Mouse (Mus musculus): ENCODE data around the gene Il3ra. TPM values are rescaled to one million over a fixed set of nuclear protein-coding genes. Genes with fewer than 3 reads are reported as not detected.

The Il3ra gene
- polyA plus RNA-seq (2014; fragmentation: Nextera tagmentation; extraction: Ambion mirVana): 4.0 and 4.1 TPM in 2 replicates

DNA sequence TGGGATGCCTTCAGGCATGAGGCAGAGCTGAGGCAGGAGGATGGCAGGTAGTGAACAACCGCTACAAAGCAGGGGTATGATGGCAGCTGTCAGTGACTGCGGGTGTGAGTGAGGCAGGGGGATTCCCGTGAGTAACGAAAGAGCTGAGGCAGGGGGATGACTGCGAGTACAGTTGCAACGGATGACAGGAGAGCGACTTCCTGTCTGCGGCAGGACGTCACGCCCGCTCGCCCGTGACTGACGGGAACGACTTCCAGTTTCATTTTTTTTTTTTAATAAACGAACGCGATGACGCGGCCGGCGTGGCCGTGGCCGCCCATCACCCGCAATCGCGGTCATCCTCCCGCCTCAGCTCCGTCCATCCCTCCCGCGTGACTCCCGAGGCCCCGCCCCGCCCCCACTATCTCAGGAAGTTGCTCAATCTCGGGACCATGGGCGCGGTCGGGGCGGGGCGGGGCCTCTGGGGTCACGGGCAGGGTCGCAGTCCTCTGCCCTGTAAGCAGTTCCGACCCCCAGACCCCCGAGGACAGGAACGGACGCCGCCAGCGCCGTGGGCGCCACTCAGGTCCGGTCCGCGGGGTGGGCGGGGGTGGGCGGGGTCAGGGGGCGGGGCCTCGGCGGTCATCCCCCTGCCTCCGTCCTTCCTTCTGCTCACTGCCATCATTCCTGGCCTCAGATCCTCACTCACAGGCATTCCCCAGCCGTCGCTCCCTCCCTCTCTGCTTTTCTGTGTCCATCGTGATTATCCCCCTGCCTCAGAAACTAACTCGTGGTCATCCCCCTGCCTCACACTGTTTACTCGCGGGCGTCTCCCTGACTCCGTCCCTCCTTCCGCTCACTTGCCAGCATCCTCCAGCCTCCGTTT, at the start of gene Il3ra:
Il3ra (plus strand) TSS at position 328 of the 865 bp plus-strand sequence.
- H3K9ac ChIP-seq (ENCODE audit: low read depth, low read length): peak within 1 kb of the TSS; percentile 60
- ATAC-seq (ENCODE audit: low FRiP score, low TSS enrichment): peak; percentile 56
- no peaks in the 10 kb centered on the region for H3K27me3 ChIP-seq (ENCODE audit: control insufficient read depth, insufficient read depth, low read length)
- H3K9me3 ChIP-seq (ENCODE audit: control insufficient read depth, low read length): peaks cover 45% of the 10 kb centered on the region
- 0 out of 2 replicates have a peak, but pooled peaks cover 2% of the 10 kb centered on the region for H3K4me1 ChIP-seq (ENCODE audit: control insufficient read depth, insufficient read depth, low read length)
- H3K4me3 ChIP-seq (ENCODE audit: low read length): peak within 1 kb of the TSS; percentile 59
- WGBS: 5% methylated on average over 59 of the region's 69 CpGs
- peak within 1 kb of the TSS; percentile 55 for H3K4me2 ChIP-seq (replicated peaks; ENCODE audit: low read depth, low read length)
- no peaks in the 10 kb centered on the region for H3K36me3 ChIP-seq (ENCODE audit: control insufficient read depth, insufficient read depth, low read length)
- peak within 1 kb of the TSS; percentile 67 for H3K27ac ChIP-seq (ENCODE audit: low read depth, low read length)

- Histone ChIP-seq H3K4me2 (replicated peaks; ENCODE audit: low read depth, low read length) (peak overlapping the region; percentile 17; the same call in 1 of the 2 replicates), H3K36me3 (ENCODE audit: control insufficient read depth, insufficient read depth, low read length) (no peaks in the 10 kb centered on the region), H3K9me3 (ENCODE audit: control insufficient read depth, low read length) (no peaks in the 10 kb centered on the region), H3K9ac (ENCODE audit: low read depth, low read length) (no peak overlapping the region), H3K4me3 (ENCODE audit: low read length) (no peak overlapping the region), H3K27me3 (ENCODE audit: control insufficient read depth, insufficient read depth, low read length) (no peaks in the 10 kb centered on the region), H3K27ac (ENCODE audit: low read depth, low read length) (no peak overlapping the region), H3K4me1 (ENCODE audit: control insufficient read depth, insufficient read depth, low read length) (no peaks in the 10 kb centered on the region)
- 46% methylated on average over 16 of the region's 16 CpGs for WGBS
- ATAC-seq (ENCODE audit: low FRiP score, low TSS enrichment): no peak
Measured at GRCm38 (mm10) chr14:14308938-14309337, 37.1 kb upstream of the Il3ra start.

DNA sequence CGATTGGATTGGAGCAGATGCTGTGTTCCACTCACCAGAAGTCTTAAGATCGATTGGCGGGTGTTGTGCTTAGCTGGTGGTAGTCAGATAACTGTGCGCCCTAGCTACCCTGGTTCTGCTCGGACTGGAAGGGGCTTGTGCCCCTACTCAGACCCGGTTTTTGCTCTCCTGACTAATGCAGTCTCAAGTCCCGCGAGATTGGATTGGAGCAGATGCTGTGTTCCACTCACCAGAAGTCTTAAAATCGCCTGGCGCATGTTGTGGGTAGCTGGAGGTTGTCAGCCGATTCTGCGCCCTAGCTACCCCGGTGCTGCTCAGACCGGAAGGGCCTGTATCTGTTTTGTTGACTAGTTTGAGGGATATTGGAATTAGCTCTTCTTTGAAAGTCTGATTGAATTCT, 36.7 kb upstream of the Il3ra start:
- no peak overlapping the region for H3K4me3 ChIP-seq (ENCODE audit: low read length)
- no peaks in the 10 kb centered on the region for H3K9me3 ChIP-seq (ENCODE audit: control insufficient read depth, low read length)
- ATAC-seq (ENCODE audit: low FRiP score, low TSS enrichment): no peak
- H3K27me3 ChIP-seq (ENCODE audit: control insufficient read depth, insufficient read depth, low read length): no peaks in the 10 kb centered on the region
- no peak overlapping the region; the same call in 1 of the 2 replicates for H3K4me2 ChIP-seq (replicated peaks; ENCODE audit: low read depth, low read length)
- WGBS: 66% methylated on average over 14 of the region's 14 CpGs
- H3K27ac ChIP-seq (ENCODE audit: low read depth, low read length): no peak overlapping the region
- no peaks in the 10 kb centered on the region for H3K36me3 ChIP-seq (ENCODE audit: control insufficient read depth, insufficient read depth, low read length)
- H3K9ac ChIP-seq (ENCODE audit: low read depth, low read length): no peak overlapping the region
- H3K4me1 ChIP-seq (ENCODE audit: control insufficient read depth, insufficient read depth, low read length): no peaks in the 10 kb centered on the region

DNA sequence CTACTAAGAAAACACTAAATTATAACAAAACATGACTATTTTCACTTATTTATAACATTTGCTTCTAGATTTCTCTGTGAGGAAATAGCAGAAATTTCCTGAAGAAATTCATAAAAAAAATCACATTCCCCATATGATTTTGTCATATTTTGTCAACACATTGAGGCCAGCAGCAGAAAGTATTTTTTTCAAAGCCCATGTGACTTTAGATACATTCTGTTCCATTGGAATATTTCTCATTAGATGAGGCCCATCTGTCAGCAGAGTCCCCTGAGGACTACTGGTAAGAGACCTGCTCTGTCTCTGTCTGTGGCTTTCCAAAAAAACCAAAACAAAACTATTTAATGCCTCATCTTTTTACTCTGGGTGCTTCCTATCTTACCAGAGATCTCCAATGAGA, 23.5 kb upstream of the Il3ra start, which contains the start of gene Olfr31:
Olfr31 (plus strand) TSS at position 301 of the 400 bp plus-strand sequence.
- Histone ChIP-seq H3K27me3 (ENCODE audit: control insufficient read depth, insufficient read depth, low read length) (no peaks in the 10 kb centered on the region), H3K9ac (ENCODE audit: low read depth, low read length) (no peak within 1 kb of the TSS), H3K4me3 (ENCODE audit: low read length) (no peak within 1 kb of the TSS), H3K36me3 (ENCODE audit: control insufficient read depth, insufficient read depth, low read length) (no peaks in the 10 kb centered on the region), H3K4me1 (ENCODE audit: control insufficient read depth, insufficient read depth, low read length) (no peaks in the 10 kb centered on the region), H3K4me2 (replicated peaks; ENCODE audit: low read depth, low read length) (no peak within 1 kb of the TSS), H3K9me3 (ENCODE audit: control insufficient read depth, low read length) (no peaks in the 10 kb centered on the region), H3K27ac (ENCODE audit: low read depth, low read length) (no peak within 1 kb of the TSS)
- ATAC-seq (ENCODE audit: low FRiP score, low TSS enrichment): no peak

DNA sequence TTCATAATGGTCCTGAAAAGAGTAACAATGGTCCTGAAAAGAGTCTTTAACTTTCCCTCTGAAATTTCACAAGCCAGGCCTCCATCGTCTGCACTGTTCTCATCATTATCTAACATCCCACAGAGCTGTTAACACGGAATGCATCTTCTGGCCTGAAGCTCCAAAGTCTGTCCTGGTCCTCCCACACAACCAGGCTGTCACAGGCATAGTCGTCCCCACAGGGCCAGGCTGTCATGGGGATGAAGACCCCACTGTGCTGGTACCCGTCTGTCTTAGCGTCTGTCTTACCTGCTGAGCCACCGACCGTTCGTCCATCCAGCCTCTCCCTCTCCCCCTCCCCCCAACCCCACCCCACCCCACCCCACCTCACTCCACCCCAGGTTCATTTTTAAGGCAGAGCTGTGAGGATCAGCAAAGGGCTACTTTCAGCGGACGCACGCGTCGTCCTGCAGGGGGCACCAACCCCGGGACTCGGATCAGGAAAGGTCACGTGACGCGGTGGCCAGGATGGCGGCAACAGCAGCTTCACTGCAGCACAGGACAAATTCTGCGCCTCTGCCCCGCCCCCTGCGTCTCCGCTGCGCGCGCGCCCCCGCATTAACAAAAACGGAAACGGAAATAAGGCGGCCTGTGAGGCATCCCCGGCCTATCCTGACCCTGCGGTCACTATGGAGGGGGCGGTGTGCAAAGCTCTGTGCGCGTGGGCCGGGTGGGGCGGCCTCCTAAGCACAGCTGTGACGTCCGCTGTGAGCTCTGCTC, 783 bp upstream of the Il3ra start:
- H3K4me3 ChIP-seq (ENCODE audit: low read length): peak overlapping the region; percentile 59
- H3K27me3 ChIP-seq (ENCODE audit: control insufficient read depth, insufficient read depth, low read length): no peaks in the 10 kb centered on the region
- ATAC-seq (ENCODE audit: low FRiP score, low TSS enrichment): peak; percentile 83
- 0 out of 2 replicates have a peak, but pooled peaks cover 2% of the 10 kb centered on the region for H3K4me1 ChIP-seq (ENCODE audit: control insufficient read depth, insufficient read depth, low read length)
- H3K9ac ChIP-seq (ENCODE audit: low read depth, low read length): peak overlapping the region; percentile 60; the same call in 1 of the 2 replicates
- peaks cover 36% of the 10 kb centered on the region for H3K9me3 ChIP-seq (ENCODE audit: control insufficient read depth, low read length)
- peak overlapping the region; percentile 55 for H3K4me2 ChIP-seq (replicated peaks; ENCODE audit: low read depth, low read length)
- H3K36me3 ChIP-seq (ENCODE audit: control insufficient read depth, insufficient read depth, low read length): no peaks in the 10 kb centered on the region
- 0 out of 2 replicates have a peak overlapping the region, but pooled peaks have one; percentile 8 for H3K27ac ChIP-seq (ENCODE audit: low read depth, low read length)
- WGBS: 7% methylated on average over 35 of the region's 40 CpGs

DNA sequence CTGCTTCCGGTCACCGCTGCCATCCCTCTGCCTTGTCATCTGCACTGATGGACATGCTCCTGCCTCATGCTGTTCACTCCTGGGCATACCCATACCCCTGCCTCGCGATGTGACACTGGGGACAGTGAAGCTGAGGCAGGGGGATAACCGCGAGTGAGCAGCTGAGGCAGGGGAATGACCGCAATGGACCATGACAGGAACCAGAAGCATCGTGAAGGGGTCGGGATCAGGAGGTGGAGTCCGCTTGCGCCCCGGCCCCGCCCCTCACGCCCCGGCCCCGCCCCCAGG, 682 bp downstream of the Il3ra start:
- Histone ChIP-seq H3K9ac (ENCODE audit: low read depth, low read length) (peak overlapping the region; percentile 60; the same call in 1 of the 2 replicates), H3K4me1 (ENCODE audit: control insufficient read depth, insufficient read depth, low read length) (0 out of 2 replicates have a peak, but pooled peaks cover 2% of the 10 kb centered on the region), H3K4me2 (replicated peaks; ENCODE audit: low read depth, low read length) (peak overlapping the region; percentile 55), H3K4me3 (ENCODE audit: low read length) (peak overlapping the region; percentile 59), H3K27ac (ENCODE audit: low read depth, low read length) (peak overlapping the region; percentile 67; the same call in 1 of the 2 replicates), H3K9me3 (ENCODE audit: control insufficient read depth, low read length) (peaks cover 50% of the 10 kb centered on the region), H3K36me3 (ENCODE audit: control insufficient read depth, insufficient read depth, low read length) (no peaks in the 10 kb centered on the region), H3K27me3 (ENCODE audit: control insufficient read depth, insufficient read depth, low read length) (no peaks in the 10 kb centered on the region)
- WGBS: 30% methylated on average over 10 of the region's 16 CpGs
- ATAC-seq (ENCODE audit: low FRiP score, low TSS enrichment): peak; percentile 20; the same call in 1 of the 2 replicates

DNA sequence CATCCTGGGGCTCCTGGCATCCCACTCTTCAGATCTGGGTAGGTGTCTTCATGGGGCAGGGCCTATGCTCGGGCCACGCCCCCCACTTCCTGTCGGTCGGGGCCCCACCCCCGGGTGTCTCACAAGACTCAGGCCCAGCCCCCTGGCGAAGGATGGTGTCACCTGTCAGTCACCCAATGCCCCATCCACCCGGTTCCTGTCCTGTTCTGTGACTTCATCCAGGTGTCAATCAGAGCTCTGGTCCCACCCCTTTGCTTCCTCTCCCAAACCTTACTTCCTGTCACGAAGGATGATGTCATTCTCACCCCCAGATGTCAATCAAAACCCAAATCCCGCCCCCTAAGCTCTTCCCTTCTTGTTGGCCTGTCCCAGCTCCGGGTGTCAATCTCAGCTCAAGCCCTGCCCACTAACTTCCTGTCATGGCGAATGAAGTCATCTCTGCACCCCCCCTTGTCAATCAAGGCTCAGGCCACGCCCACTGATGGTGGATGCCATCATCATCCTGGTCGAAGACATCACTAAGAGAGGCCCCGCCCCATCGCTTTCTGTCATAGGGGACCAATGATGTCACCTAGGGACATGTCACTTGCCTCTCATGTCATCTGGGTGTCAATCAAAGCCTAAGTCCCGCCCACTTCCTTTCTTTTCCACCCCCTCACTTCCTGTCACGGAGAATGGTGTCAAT, 1.2 kb downstream of the Il3ra start:
- H3K4me3 ChIP-seq (ENCODE audit: low read length): no peak overlapping the region
- no peak overlapping the region for H3K9ac ChIP-seq (ENCODE audit: low read depth, low read length)
- no peak overlapping the region for H3K4me2 ChIP-seq (replicated peaks; ENCODE audit: low read depth, low read length)
- no peak overlapping the region for H3K27ac ChIP-seq (ENCODE audit: low read depth, low read length)
- peaks cover 53% of the 10 kb centered on the region for H3K9me3 ChIP-seq (ENCODE audit: control insufficient read depth, low read length)
- no peaks in the 10 kb centered on the region for H3K27me3 ChIP-seq (ENCODE audit: control insufficient read depth, insufficient read depth, low read length)
- WGBS: 81% methylated on average over 17 of the region's 17 CpGs
- no peaks in the 10 kb centered on the region for H3K36me3 ChIP-seq (ENCODE audit: control insufficient read depth, insufficient read depth, low read length)
- H3K4me1 ChIP-seq (ENCODE audit: control insufficient read depth, insufficient read depth, low read length): 0 out of 2 replicates have a peak, but pooled peaks cover 2% of the 10 kb centered on the region
- ATAC-seq (ENCODE audit: low FRiP score, low TSS enrichment): peak; percentile 4

- Histone ChIP-seq H3K4me2 (replicated peaks; ENCODE audit: low read depth, low read length) (no peak overlapping the region), H3K9ac (ENCODE audit: low read depth, low read length) (no peak overlapping the region), H3K9me3 (ENCODE audit: control insufficient read depth, low read length) (peaks cover 60% of the 10 kb centered on the region), H3K4me3 (ENCODE audit: low read length) (no peak overlapping the region), H3K4me1 (ENCODE audit: control insufficient read depth, insufficient read depth, low read length) (0 out of 2 replicates have a peak, but pooled peaks cover 2% of the 10 kb centered on the region), H3K36me3 (ENCODE audit: control insufficient read depth, insufficient read depth, low read length) (no peaks in the 10 kb centered on the region), H3K27ac (ENCODE audit: low read depth, low read length) (no peak overlapping the region), H3K27me3 (ENCODE audit: control insufficient read depth, insufficient read depth, low read length) (no peaks in the 10 kb centered on the region)
- WGBS: 95% methylated on average over 14 of the region's 14 CpGs
- no peak for ATAC-seq (ENCODE audit: low FRiP score, low TSS enrichment)
Measured at GRCm38 (mm10) chr14:14347836-14348621, 2.0 kb downstream of the Il3ra start.

All from kidney, embryonic 14.5 days (tissue).